Mouse (Mus musculus): ENCODE data around the gene Eif3g.

DNA sequence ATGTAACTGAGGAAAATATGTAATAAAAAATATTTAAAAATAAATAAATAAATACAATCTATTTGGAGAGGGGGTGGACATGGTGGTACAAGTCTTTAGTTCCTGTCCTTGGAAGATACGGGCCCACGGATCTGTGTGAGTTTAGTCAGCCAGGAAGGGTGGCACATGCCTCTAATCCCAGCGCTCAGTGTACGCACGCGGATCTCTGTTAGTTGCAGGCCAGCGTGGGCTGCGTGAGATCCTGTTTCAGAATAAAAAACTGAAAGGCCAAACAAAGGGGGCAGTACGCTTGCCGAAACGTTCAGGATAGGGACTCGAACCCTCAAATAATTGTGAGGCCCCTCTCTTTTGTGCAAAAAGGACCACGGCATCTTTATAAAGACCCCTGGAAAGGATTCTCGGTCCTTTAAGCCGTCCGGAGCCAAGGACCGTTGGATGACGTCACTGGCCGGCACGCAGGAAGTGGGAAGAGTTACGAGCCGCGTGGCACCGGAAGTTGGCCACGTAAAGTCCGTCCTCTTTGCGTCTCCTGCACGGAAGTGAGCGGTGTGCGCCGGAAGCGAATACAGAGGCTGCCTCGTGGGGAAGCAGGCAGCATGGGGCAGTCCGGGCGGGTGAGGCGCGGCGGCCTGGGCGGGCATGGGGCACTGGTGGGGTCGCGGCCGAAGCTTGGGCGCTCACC, 10.6 kb downstream of the Eif3g start, which contains the start of gene Ppan:
- TF ChIP-seq CTCF (IDR thresholded peaks at IDR 0.05; ENCODE audit: low read depth, low read length) = no peak
- no peak for TF ChIP-seq TAL1 (conservative IDR thresholded peaks at IDR 0.05; ENCODE audit: low read depth, low read length)

Measured in G1E (cell line).